Mouse (Mus musculus) kidney, embryonic 14.5 days (tissue): ENCODE measurements at regions not wholly inside any gene's neighbourhood (a gene's known extent, or its start where the extent isn't known, plus 50 kb on each side); places are given as distances from the start of the nearest gene placed in this dataset. TPM values are rescaled to one million over a fixed set of nuclear protein-coding genes. Genes with fewer than 3 reads are reported as not detected.

Experiments
- microRNA-seq: library from miRNA; unstranded; fragments of <30 nt; microRNA quantifications from one replicate; pipeline ENCODE4, GENCODE M21; 2016

Small RNA genes in the stretch of these regions (microRNA-seq; reads per million reads assigned to microRNA genes)
- gene Mir133a-2 (not detected), gene Mir1a-1 (not detected)
